20 mouse cellular contexts compared by ENCODE assay signal in genomic region chr10:75693451-75694233, GRCm38 (mm10). TPM values are rescaled to one million over a fixed set of nuclear protein-coding genes. Genes with fewer than 3 reads are reported as not detected.
DNase-seq lines count a peak whose midpoint lies in the region; ATAC-seq and TF ChIP-seq lines count a peak whose summit lies in the region.
"Had no signal": no experiment of that assay in that cellular context is flagged by ENCODE, and none has a peak within 500 bp of the region (broad histone marks: within the 10 kb centered on the region; RNA-seq: fewer than 3 reads in every experiment).

No protein-coding gene starts in this region.

- DNase-seq in heart, adult 9 months (ENCODE audit: low spot score in 2 of 2), result no peak
- DNase-seq in limb, embryonic 10.5 days (ENCODE audit: low spot score), result no peak
- peak; percentile 61 to 64 for DNase-seq in cerebellum, adult 2 months
- DNase-seq in layer of hippocampus, adult 2 months (ENCODE audit: low spot score in 2 of 2), result no peak
- no peak for DNase-seq in embryo, embryonic 10 days (ENCODE audit: low spot score)
- DNase-seq: adrenal gland, postnatal 10 days; heart, adult 18-20 months; heart, postnatal 36 days; lung, postnatal 14 days; spleen, adult 18-20 months had no signal

- TF ChIP-seq POLR2A in cerebellum, adult 2 months (IDR thresholded peaks at IDR 0.05; ENCODE audit: borderline replicate concordance, insufficient read depth, low read length), result no peak

- WGBS in heart, embryonic 12.5 days, result 75% methylated on average over 11 of the region's 11 CpGs
- WGBS in limb, embryonic 15.5 days, result 75% methylated on average over 11 of the region's 11 CpGs
- 92% methylated on average over 11 of the region's 11 CpGs for WGBS in limb, embryonic 10.5 days
- 13% methylated on average over 11 of the region's 11 CpGs for WGBS in cerebellum, adult 2 months
- WGBS in liver, embryonic 15.5 days (ENCODE audit: insufficient replicate concordance), result 77% methylated on average over 11 of the region's 11 CpGs

- no peaks in the 10 kb centered on the region for H3K9me3 ChIP-seq in heart, embryonic 12.5 days (replicated peaks)
- H3K9me3 ChIP-seq in limb, embryonic 15.5 days, result no peaks in the 10 kb centered on the region
- H3K9me3 ChIP-seq in limb, embryonic 10.5 days (replicated peaks), result no peaks in the 10 kb centered on the region
- H3K9me3 ChIP-seq in liver, embryonic 15.5 days (replicated peaks), result no peaks in the 10 kb centered on the region
- H3K9me3 ChIP-seq: forebrain, embryonic 15.5 days; limb, embryonic 13.5 days; neural tube, embryonic 15.5 days; stomach, embryonic 15.5 days had no signal

- H3K27ac ChIP-seq in heart, embryonic 12.5 days (ENCODE audit: poor library complexity, severe bottlenecking), result 0 out of 2 replicates have a peak overlapping the region, but pooled peaks have one; percentile 35
- no peak overlapping the region for H3K27ac ChIP-seq in limb, embryonic 15.5 days
- no peak overlapping the region for H3K27ac ChIP-seq in limb, embryonic 10.5 days
- H3K27ac ChIP-seq in cerebellum, adult 2 months (ENCODE audit: insufficient read depth, low read length), result peak overlapping the region; percentile 10; the same call in 1 of the 2 replicates
- peak overlapping the region; percentile 22 for H3K27ac ChIP-seq in liver, embryonic 15.5 days (replicated peaks)
- no peak overlapping the region for H3K27ac ChIP-seq in layer of hippocampus, adult 2 months
- H3K27ac ChIP-seq: forebrain, embryonic 15.5 days; limb, embryonic 13.5 days; neural tube, embryonic 15.5 days; stomach, embryonic 15.5 days had no signal

- H3K4me2 ChIP-seq in heart, embryonic 12.5 days, result no peak overlapping the region
- H3K4me2 ChIP-seq in limb, embryonic 15.5 days, result no peak overlapping the region
- no peak overlapping the region for H3K4me2 ChIP-seq in liver, embryonic 15.5 days
- H3K4me2 ChIP-seq: forebrain, embryonic 15.5 days; limb, embryonic 13.5 days; neural tube, embryonic 15.5 days; stomach, embryonic 15.5 days had no signal

- no peak for TF ChIP-seq CTCF in cerebellum, adult 2 months (IDR thresholded peaks at IDR 0.05; ENCODE audit: borderline replicate concordance, insufficient read depth, low read depth, low read length)
- no peak for TF ChIP-seq CTCF in layer of hippocampus, adult 2 months (conservative IDR thresholded peaks at IDR 0.05)

- no peak overlapping the region for H3K9ac ChIP-seq in heart, embryonic 12.5 days
- no peak overlapping the region for H3K9ac ChIP-seq in limb, embryonic 15.5 days
- H3K9ac ChIP-seq in liver, embryonic 15.5 days, result no peak overlapping the region
- H3K9ac ChIP-seq: forebrain, embryonic 15.5 days; limb, embryonic 13.5 days; neural tube, embryonic 15.5 days; stomach, embryonic 15.5 days had no signal

- H3K4me3 ChIP-seq in heart, embryonic 12.5 days, result no peak overlapping the region
- no peak overlapping the region for H3K4me3 ChIP-seq in limb, embryonic 15.5 days
- no peak overlapping the region for H3K4me3 ChIP-seq in limb, embryonic 10.5 days
- no peak overlapping the region for H3K4me3 ChIP-seq in cerebellum, adult 2 months (replicated peaks; ENCODE audit: insufficient read depth, low read depth, low read length)
- no peak overlapping the region for H3K4me3 ChIP-seq in liver, embryonic 15.5 days (replicated peaks)
- no peak overlapping the region for H3K4me3 ChIP-seq in layer of hippocampus, adult 2 months
- H3K4me3 ChIP-seq: erythroblast, embryonic 14.5 days; forebrain, embryonic 15.5 days; left cerebral cortex, adult 2 months; limb, embryonic 13.5 days; neural tube, embryonic 15.5 days; stomach, embryonic 15.5 days had no signal

- peaks cover 86% of the 10 kb centered on the region for H3K36me3 ChIP-seq in heart, embryonic 12.5 days
- peaks cover 79% of the 10 kb centered on the region for H3K36me3 ChIP-seq in limb, embryonic 15.5 days
- H3K36me3 ChIP-seq in limb, embryonic 10.5 days, result peaks cover 96% of the 10 kb centered on the region
- H3K36me3 ChIP-seq in liver, embryonic 15.5 days (replicated peaks), result peaks cover 83% of the 10 kb centered on the region

- H3K27me3 ChIP-seq in heart, embryonic 12.5 days (replicated peaks), result no peaks in the 10 kb centered on the region
- no peaks in the 10 kb centered on the region for H3K27me3 ChIP-seq in limb, embryonic 15.5 days
- no peaks in the 10 kb centered on the region for H3K27me3 ChIP-seq in limb, embryonic 10.5 days (ENCODE audit: low read depth, poor library complexity, severe bottlenecking)
- H3K27me3 ChIP-seq in cerebellum, adult 2 months (ENCODE audit: control insufficient read depth, insufficient read depth, low read length), result no peaks in the 10 kb centered on the region
- H3K27me3 ChIP-seq in liver, embryonic 15.5 days, result no peaks in the 10 kb centered on the region
- H3K27me3 ChIP-seq: forebrain, embryonic 15.5 days; limb, embryonic 13.5 days; neural tube, embryonic 15.5 days; stomach, embryonic 15.5 days had no signal

- peaks cover 14% of the 10 kb centered on the region for H3K4me1 ChIP-seq in heart, embryonic 12.5 days (replicated peaks)
- no peaks in the 10 kb centered on the region for H3K4me1 ChIP-seq in limb, embryonic 15.5 days
- no peaks in the 10 kb centered on the region for H3K4me1 ChIP-seq in limb, embryonic 10.5 days
- H3K4me1 ChIP-seq in cerebellum, adult 2 months (ENCODE audit: control insufficient read depth, insufficient read depth, low read length), result peaks cover 28% of the 10 kb centered on the region
- H3K4me1 ChIP-seq in liver, embryonic 15.5 days (replicated peaks), result peaks cover 52% of the 10 kb centered on the region
- H3K4me1 ChIP-seq: forebrain, embryonic 15.5 days; limb, embryonic 13.5 days; neural tube, embryonic 15.5 days; stomach, embryonic 15.5 days had no signal

- no peak for ATAC-seq in heart, embryonic 12.5 days (ENCODE audit: insufficient number of reproducible peaks, low FRiP score)
- ATAC-seq in limb, embryonic 15.5 days (ENCODE audit: insufficient number of reproducible peaks, low FRiP score, low TSS enrichment, low read depth), result peak; percentile 22; the same call in 1 of the 2 replicates
- ATAC-seq in liver, embryonic 15.5 days (ENCODE audit: insufficient read depth), result no peak
- ATAC-seq: forebrain, embryonic 15.5 days; inflammation-experienced regulatory T-cells, adult 6 months had no signal

RNA-seq across cellular contexts. Expression of gene Susd2, which starts 49.8 kb away (rescaled TPM):
- 4.5 and 5.1 TPM in 2 replicates for polyA plus RNA-seq in heart, embryonic 12.5 days (2016; fragmentation: Nextera tagmentation; extraction: Ambion mirVana)
- polyA plus RNA-seq in limb, embryonic 15.5 days (2015; fragmentation: Nextera tagmentation; extraction: Ambion mirVana), result 10.9 and 14.3 TPM in 2 replicates
- polyA plus RNA-seq in limb, embryonic 10.5 days (2016; fragmentation: Nextera tagmentation; extraction: Ambion mirVana), result 0.83 and 0.96 TPM in 2 replicates
- polyA plus RNA-seq in cerebellum, adult 2 months (2012; rRNA removed), result 18.5 and 22.0 TPM in 2 replicates
- polyA plus RNA-seq in liver, embryonic 15.5 days (2015; fragmentation: Nextera tagmentation; extraction: Ambion mirVana), result 1.9 and 2.0 TPM in 2 replicates
- total RNA-seq in layer of hippocampus, adult 2 months (2021), result 1 to 10 TPM; 2.1 TPM

Comparison
In these comparisons a context has a peak if more than half of its experiments do, and no peak if none do; other contexts are left out.
1. H3K27ac ChIP-seq: peak in heart, embryonic 12.5 days (single experiment), cerebellum, adult 2 months (single experiment) and liver, embryonic 15.5 days (single experiment); none in limb, embryonic 15.5 days (single experiment), limb, embryonic 10.5 days (single experiment) and layer of hippocampus, adult 2 months (single experiment).
2. DNase-seq: peak in cerebellum, adult 2 months (2 of 2); none in heart, adult 9 months (0 of 2), limb, embryonic 10.5 days (single experiment), layer of hippocampus, adult 2 months (0 of 2) and embryo, embryonic 10 days (single experiment).